Mouse (Mus musculus) liver, embryonic 14.5 days (tissue): ENCODE data around the gene Olfr51. TPM values are rescaled to one million over a fixed set of nuclear protein-coding genes. Genes with fewer than 3 reads are reported as not detected.
A peak's percentile ranks its signal among the peaks of the same experiment; 100 is the strongest.
"Not testable (repeated sequence)": the region's sequence is repeated elsewhere in the genome, so short reads cannot be mapped to it uniquely, and the experiment has no call there.

Experiments
- ATAC-seq: fragments of 200-750 bp; cut with Nextera tagmentation; 2 replicates; pipeline ENCODE4 v1.8.0; 2017; ENCODE audit warnings: moderate number of reproducible peaks, mild to moderate bottlenecking, moderate library complexity; ENCODE audit not compliant: insufficient read depth
- DNase-seq, 3 experiments: peaks; one replicate each; pipeline ENCODE4 v3.0.0-alpha.2; 2012 to 2013; ENCODE audit warnings: low read depth in 3 of 3, low spot score in 3 of 3
- H3K27ac ChIP-seq: fragments of 300-500 bp; sonication (generic); 2 replicates; pipeline ENCODE4 v1.5.1; 2014; ENCODE audit warnings: moderate library complexity, mild to moderate bottlenecking, control low read depth, inconsistent platforms
- H3K27me3 ChIP-seq: fragments of 300-500 bp; sonication (generic); 2 replicates; pipeline ENCODE4 v1.6.1; 2014; ENCODE audit warnings: mild to moderate bottlenecking, low read length, moderate library complexity; ENCODE audit not compliant: control insufficient read depth, insufficient read depth
- H3K36me3 ChIP-seq: fragments of 300-500 bp; sonication (generic); replicated peaks from 2 replicates; pipeline ENCODE4 v1.6.1; 2014; ENCODE audit warnings: low read depth; ENCODE audit not compliant: control insufficient read depth, insufficient read depth
- H3K4me1 ChIP-seq, 2 experiments: fragments of 200-500 bp in 1 of 2; fragments of 300-500 bp in 1 of 2; sonication (generic) in 1 of 2; replicated peaks; 2 replicates each; pipeline ENCODE4 v1.6.1; 2012 to 2014; ENCODE audit warnings: antibody characterized with exemption in 1 of 2, inconsistent platforms in 1 of 2, low read length in 1 of 2; ENCODE audit not compliant: control insufficient read depth in 2 of 2, insufficient read depth in 2 of 2
- H3K4me2 ChIP-seq: fragments of 300-500 bp; sonication (generic); 2 replicates; pipeline ENCODE4 v1.6.1; 2014; ENCODE audit warnings: low read depth, mild to moderate bottlenecking, control low read depth, moderate library complexity
- H3K4me3 ChIP-seq, 2 experiments: fragments of 200-500 bp in 1 of 2; fragments of 300-500 bp in 1 of 2; sonication (generic) in 1 of 2; 2 replicates each; pipeline ENCODE4 v1.5.1; 2012 to 2014; ENCODE audit warnings: low read depth in 2 of 2, low read length in 2 of 2, mild to moderate bottlenecking in 2 of 2, control low read depth in 1 of 2, inconsistent platforms in 1 of 2, moderate library complexity in 1 of 2; ENCODE audit not compliant: insufficient read depth in 1 of 2
- H3K9ac ChIP-seq: fragments of 300-500 bp; sonication (generic); replicated peaks from 2 replicates; pipeline ENCODE4 v1.6.1; 2014; ENCODE audit warnings: mild to moderate bottlenecking, control low read depth, moderate library complexity
- H3K9me3 ChIP-seq: fragments of 300-500 bp; sonication (generic); 2 replicates; pipeline ENCODE4 v1.6.1; 2016; ENCODE audit warnings: low read length, mixed read lengths; ENCODE audit not compliant: control insufficient read depth
- CTCF ChIP-seq: IDR thresholded peaks from 2 replicates; pipeline ENCODE4 v1.5.1; 2016; ENCODE audit warnings: antibody characterized with exemption, low read depth, control low read depth
- EP300 ChIP-seq: IDR thresholded peaks from 2 replicates; pipeline ENCODE4 v1.6.1; 2016; ENCODE audit warnings: antibody characterized with exemption, low read depth
- WGBS: fragments of 180-500 bp; shearing (Covaris S2); extraction: QIAGEN DNeasy Blood & Tissue Kit; methylation state at CpG from one replicate; pipeline ENCODE4 v1.1.7; 2014; ENCODE audit not compliant: insufficient replicate concordance; 5-methylcytosine and 5-hydroxymethylcytosine counted together
- polyA plus RNA-seq, 2 experiments: library from polyadenylated mRNA; depleted of rRNA in 1 of 2; stranded (reverse) in 1 of 2; unstranded in 1 of 2; fragments of >200 nt; fragmentation: Nextera tagmentation in 1 of 2; extraction: Ambion mirVana in 1 of 2; gene quantifications; 2 replicates each; pipeline versions ENCODE4 v1.2.1 to v1.2.3; 2012 to 2014

Olfr51 gene
- polyA plus RNA-seq, 2 experiments, result not detected

DNA sequence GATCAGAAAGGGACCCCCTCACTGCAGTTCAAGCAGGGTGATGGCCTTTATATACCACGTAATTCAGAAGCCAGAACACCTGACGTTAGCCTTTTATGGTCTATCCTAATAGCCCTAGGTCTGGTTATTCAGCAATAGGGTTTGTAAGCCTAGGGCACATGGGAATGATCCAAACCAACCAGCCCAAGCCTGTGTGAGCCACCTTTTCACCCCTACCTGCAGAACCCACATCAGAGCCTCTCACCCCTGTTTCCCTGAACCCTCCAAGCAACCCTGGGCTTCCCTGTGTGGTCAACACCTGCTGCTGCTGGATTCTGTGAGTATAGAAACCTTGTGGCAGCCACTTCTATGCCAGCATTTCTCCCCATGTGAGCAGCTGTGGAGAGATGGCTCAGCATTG is 26.8 kb downstream of the Olfr51 start:
- no peak for DNase-seq
- Histone ChIP-seq H3K4me2 (no peak overlapping the region), H3K9ac (no peak overlapping the region), H3K27ac (no peak overlapping the region), H3K27me3 (no peaks in the 10 kb centered on the region), H3K4me3 (no peak overlapping the region), H3K4me1 (no peaks in the 10 kb centered on the region), H3K36me3 (no peaks in the 10 kb centered on the region), H3K9me3 (no peaks in the 10 kb centered on the region)
- no peak for TF ChIP-seq EP300
- no peak for TF ChIP-seq CTCF
- no peak for ATAC-seq
- 51% methylated on average over 2 of the region's 2 CpGs for WGBS

GRCm38 (mm10) chr11:51032851-51033250 is 29.5 kb downstream of the Olfr51 start:
- DNase-seq (peak in 1 of 3 experiments; percentile 3), ATAC-seq (no peak)
- TF ChIP-seq EP300 (no peak), CTCF (peak; percentile 74)
- Histone ChIP-seq H3K27ac (no peak overlapping the region), H3K36me3 (no peaks in the 10 kb centered on the region), H3K9me3 (no peaks in the 10 kb centered on the region), H3K9ac (no peak overlapping the region), H3K4me2 (no peak overlapping the region), H3K27me3 (no peaks in the 10 kb centered on the region), H3K4me3 (no peak overlapping the region), H3K4me1 (no peaks in the 10 kb centered on the region)
- 29% methylated on average over 1 of the region's 1 CpGs for WGBS

- ATAC-seq, H3K4me1 ChIP-seq: not testable (repeated sequence)
These were observed 30.7 kb downstream of the Olfr51 start for GRCm38 (mm10) chr11:51034141-51034540.

DNA sequence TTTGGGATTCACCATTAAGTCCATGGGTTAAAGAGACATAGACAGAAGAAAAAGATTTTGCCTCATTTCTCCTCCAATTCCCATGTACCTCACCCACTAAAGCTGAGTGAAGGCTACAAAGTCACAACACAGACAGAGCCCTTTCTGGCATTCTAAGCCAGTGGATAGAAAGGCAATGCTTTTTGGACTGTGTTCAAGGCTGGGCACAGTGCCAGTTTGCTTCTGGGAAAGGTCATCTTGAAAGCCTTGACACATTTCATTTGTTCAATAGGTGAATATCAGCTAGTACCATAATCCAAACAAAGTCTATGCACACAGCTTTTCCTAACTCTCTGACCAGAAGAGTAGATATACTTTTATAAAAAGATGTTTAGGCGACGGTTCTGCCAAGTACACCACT is 32.6 kb downstream of the Olfr51 start:
- H3K27me3 ChIP-seq, result no peaks in the 10 kb centered on the region
- DNase-seq (no peak), ATAC-seq (no peak)
- H3K27ac ChIP-seq, result no peak overlapping the region
- no peaks in the 10 kb centered on the region for H3K36me3 ChIP-seq
- no peaks in the 10 kb centered on the region for H3K9me3 ChIP-seq
- no peak overlapping the region for H3K9ac ChIP-seq
- no peaks in the 10 kb centered on the region for H3K4me1 ChIP-seq
- WGBS, result 68% methylated on average over 2 of the region's 2 CpGs
- H3K4me3 ChIP-seq, result no peak overlapping the region
- TF ChIP-seq CTCF (no peak), EP300 (no peak)
- no peak overlapping the region for H3K4me2 ChIP-seq

More at GRCm38 (mm10) chr11:51034141-51034540, 30.7 kb downstream of the Olfr51 start:
- H3K9ac ChIP-seq, H3K27ac ChIP-seq, H3K36me3 ChIP-seq, H3K9me3 ChIP-seq, H3K4me2 ChIP-seq, H3K4me3 ChIP-seq, DNase-seq, H3K27me3 ChIP-seq: not testable (repeated sequence)

GRCm38 (mm10) chr11:51044776-51045175 is 41.4 kb downstream of the Olfr51 start:
- not testable (repeated sequence) for H3K4me2 ChIP-seq, H3K4me3 ChIP-seq, H3K9ac ChIP-seq, H3K27ac ChIP-seq, ATAC-seq, H3K36me3 ChIP-seq, DNase-seq, H3K9me3 ChIP-seq, H3K27me3 ChIP-seq, H3K4me1 ChIP-seq
- 56% methylated on average over 3 of the region's 3 CpGs for WGBS

- not testable (repeated sequence) for H3K9ac ChIP-seq, H3K4me1 ChIP-seq, H3K27me3 ChIP-seq, H3K9me3 ChIP-seq, H3K27ac ChIP-seq, ATAC-seq, DNase-seq, H3K4me2 ChIP-seq, H3K36me3 ChIP-seq, H3K4me3 ChIP-seq
- 41% methylated on average over 3 of the region's 3 CpGs for WGBS
These were observed 44.4 kb downstream of the Olfr51 start, which contains the start of gene Olfr1375 for GRCm38 (mm10) chr11:51047809-51048208. Gene Olfr1375 (plus strand): TSS chr11:51048109.
